Mouse (Mus musculus): Measurements from ENCODE around the gene Dnaic1. TPM values are rescaled to one million over a fixed set of nuclear protein-coding genes. Genes with fewer than 3 reads are reported as not detected.
A peak's percentile ranks its signal among the peaks of the same experiment; 100 is the strongest.

Dnaic1 gene
- 4.3 and 4.9 TPM in 2 replicates for polyA plus RNA-seq (2015; fragmentation: Nextera tagmentation; extraction: Ambion mirVana)

DNA sequence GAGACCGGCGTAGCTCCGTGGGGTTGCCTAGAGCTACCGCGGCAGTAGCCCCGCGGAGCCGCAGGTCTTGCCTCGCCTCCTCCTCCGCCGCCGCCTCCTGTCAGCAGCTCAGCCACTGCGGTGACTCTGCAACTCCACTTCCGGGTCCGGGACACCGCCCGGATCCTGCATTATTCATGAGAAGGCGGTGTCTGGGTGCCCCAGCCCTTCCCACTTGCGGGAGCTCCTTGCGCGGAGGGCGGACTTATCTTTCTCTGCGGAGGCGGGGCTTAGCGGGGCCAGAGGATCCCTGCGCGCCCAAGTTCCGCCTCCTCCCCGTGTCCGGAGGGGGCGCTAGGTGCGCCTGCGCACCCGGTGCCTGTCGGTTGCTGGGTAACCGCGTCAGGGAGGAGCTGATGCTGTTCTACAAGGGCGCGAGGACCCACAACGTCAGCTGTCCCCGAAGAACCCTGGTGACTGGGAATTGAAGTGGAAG is at the start of gene Dnaic1, which contains the start of gene Fam219a:
Gene Dnaic1, plus strand, starts transcription at position 365 of the 475 bp plus-strand sequence.
Gene Fam219a, minus strand, starts transcription at position 128 of the 475 bp plus-strand sequence.
- under 1% methylated on average over 36 of the region's 41 CpGs for whole genome bisulfite sequencing (ENCODE audit: insufficient replicate concordance)
- Histone ChIP-seq H3K4me2 (ENCODE audit: low read depth, low read length) (peak within 1 kb of the TSS; percentile 78), H3K9ac (ENCODE audit: low read depth, low read length) (peak within 1 kb of the TSS; percentile 54), H3K27me3 (ENCODE audit: control insufficient read depth, insufficient read depth, low read depth, low read length) (peaks cover 15% of the 10 kb centered on the region), H3K27ac (ENCODE audit: low read length) (no peak within 1 kb of the TSS), H3K9me3 (replicated peaks; ENCODE audit: control insufficient read depth, low read length) (no peaks in the 10 kb centered on the region), H3K36me3 (ENCODE audit: control insufficient read depth, insufficient read depth) (no peaks in the 10 kb centered on the region), H3K4me3 (ENCODE audit: low read depth, low read length) (peak within 1 kb of the TSS; percentile 63), H3K4me1 (ENCODE audit: control insufficient read depth, low read depth, low read length) (peaks cover 7% of the 10 kb centered on the region)
- ATAC-seq (ENCODE audit: low read depth), result peak; percentile 98

GRCm38 (mm10) chr4:41520641-41521040 is 48.9 kb upstream of the Dnaic1 start:
- Histone ChIP-seq H3K36me3 (ENCODE audit: control insufficient read depth, insufficient read depth) (no peaks in the 10 kb centered on the region), H3K4me2 (ENCODE audit: low read depth, low read length) (no peak overlapping the region), H3K4me3 (ENCODE audit: low read depth, low read length) (no peak overlapping the region), H3K27me3 (ENCODE audit: control insufficient read depth, insufficient read depth, low read depth, low read length) (no peaks in the 10 kb centered on the region), H3K4me1 (ENCODE audit: control insufficient read depth, low read depth, low read length) (no peaks in the 10 kb centered on the region), H3K27ac (ENCODE audit: low read length) (no peak overlapping the region), H3K9me3 (replicated peaks; ENCODE audit: control insufficient read depth, low read length) (no peaks in the 10 kb centered on the region), H3K9ac (ENCODE audit: low read depth, low read length) (no peak overlapping the region)
- no peak for ATAC-seq (ENCODE audit: low read depth)
- 38% methylated on average over 14 of the region's 14 CpGs for WGBS (ENCODE audit: insufficient replicate concordance)

DNA sequence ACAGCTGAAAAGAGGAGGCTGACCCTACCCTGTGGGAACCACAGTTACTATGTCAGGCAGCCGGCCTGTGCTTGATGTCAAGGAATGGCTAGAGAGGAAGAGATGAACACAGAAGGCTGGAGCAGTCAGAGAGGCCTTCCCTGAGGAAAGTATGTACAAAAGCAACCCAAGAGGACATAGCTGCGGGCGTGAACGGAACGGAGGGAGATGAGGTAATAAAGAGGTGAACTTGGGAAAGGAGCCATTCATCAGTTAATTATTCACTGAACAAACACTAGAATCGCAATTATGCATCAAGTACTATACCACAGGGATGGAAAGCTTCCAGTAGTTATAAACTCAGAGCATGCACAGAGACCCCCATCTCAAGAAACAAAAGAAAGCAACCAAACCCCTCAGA is 47.4 kb upstream of the Dnaic1 start:
- no peaks in the 10 kb centered on the region for H3K4me1 ChIP-seq (ENCODE audit: control insufficient read depth, low read depth, low read length)
- H3K27ac ChIP-seq (ENCODE audit: low read length), result no peak overlapping the region
- H3K27me3 ChIP-seq (ENCODE audit: control insufficient read depth, insufficient read depth, low read depth, low read length), result no peaks in the 10 kb centered on the region; the same call in 1 of the 2 replicates
- no peaks in the 10 kb centered on the region for H3K36me3 ChIP-seq (ENCODE audit: control insufficient read depth, insufficient read depth)
- no peak overlapping the region for H3K4me3 ChIP-seq (ENCODE audit: low read depth, low read length)
- no peak overlapping the region for H3K9ac ChIP-seq (ENCODE audit: low read depth, low read length)
- no peaks in the 10 kb centered on the region for H3K9me3 ChIP-seq (replicated peaks; ENCODE audit: control insufficient read depth, low read length)
- ATAC-seq (ENCODE audit: low read depth), result no peak
- 67% methylated on average over 6 of the region's 6 CpGs for WGBS (ENCODE audit: insufficient replicate concordance)
- H3K4me2 ChIP-seq (ENCODE audit: low read depth, low read length), result no peak overlapping the region

- Histone ChIP-seq H3K27me3 (ENCODE audit: control insufficient read depth, insufficient read depth, low read depth, low read length) (no peaks in the 10 kb centered on the region; the same call in 1 of the 2 replicates), H3K9me3 (replicated peaks; ENCODE audit: control insufficient read depth, low read length) (no peaks in the 10 kb centered on the region), H3K4me3 (ENCODE audit: low read depth, low read length) (no peak overlapping the region), H3K4me1 (ENCODE audit: control insufficient read depth, low read depth, low read length) (no peaks in the 10 kb centered on the region), H3K4me2 (ENCODE audit: low read depth, low read length) (no peak overlapping the region), H3K9ac (ENCODE audit: low read depth, low read length) (no peak overlapping the region), H3K27ac (ENCODE audit: low read length) (no peak overlapping the region), H3K36me3 (ENCODE audit: control insufficient read depth, insufficient read depth) (no peaks in the 10 kb centered on the region)
- ATAC-seq (ENCODE audit: low read depth), result no peak
- 40% methylated on average over 5 of the region's 5 CpGs for WGBS (ENCODE audit: insufficient replicate concordance)
Measured at GRCm38 (mm10) chr4:41522788-41523187, 46.8 kb upstream of the Dnaic1 start.

DNA sequence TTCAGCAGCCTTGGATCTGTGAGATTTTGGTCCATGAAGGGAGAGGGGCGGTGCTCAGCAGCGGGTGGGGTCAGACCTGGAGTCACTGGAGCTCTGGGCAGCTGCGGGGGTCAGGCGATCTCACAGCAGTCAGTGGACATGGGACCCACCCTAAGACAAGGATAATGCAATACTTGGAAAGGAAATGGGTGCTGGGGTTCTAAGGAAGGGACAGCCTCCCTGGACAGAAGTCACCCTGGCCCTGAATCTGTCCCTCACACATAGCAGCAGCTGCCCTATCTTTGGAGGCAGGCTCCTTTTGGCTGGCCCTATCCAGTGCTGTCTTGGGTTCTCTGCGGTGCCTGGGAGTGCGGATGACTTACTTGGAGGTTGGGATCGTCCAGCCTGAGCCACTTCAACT is 45.7 kb upstream of the Dnaic1 start:
- Histone ChIP-seq H3K9me3 (replicated peaks; ENCODE audit: control insufficient read depth, low read length) (no peaks in the 10 kb centered on the region), H3K9ac (ENCODE audit: low read depth, low read length) (no peak overlapping the region), H3K36me3 (ENCODE audit: control insufficient read depth, insufficient read depth) (no peaks in the 10 kb centered on the region), H3K27ac (ENCODE audit: low read length) (no peak overlapping the region), H3K27me3 (ENCODE audit: control insufficient read depth, insufficient read depth, low read depth, low read length) (no peaks in the 10 kb centered on the region; the same call in 1 of the 2 replicates), H3K4me2 (ENCODE audit: low read depth, low read length) (no peak overlapping the region), H3K4me1 (ENCODE audit: control insufficient read depth, low read depth, low read length) (no peaks in the 10 kb centered on the region), H3K4me3 (ENCODE audit: low read depth, low read length) (no peak overlapping the region)
- 59% methylated on average over 7 of the region's 7 CpGs for WGBS (ENCODE audit: insufficient replicate concordance)
- no peak for ATAC-seq (ENCODE audit: low read depth)

DNA sequence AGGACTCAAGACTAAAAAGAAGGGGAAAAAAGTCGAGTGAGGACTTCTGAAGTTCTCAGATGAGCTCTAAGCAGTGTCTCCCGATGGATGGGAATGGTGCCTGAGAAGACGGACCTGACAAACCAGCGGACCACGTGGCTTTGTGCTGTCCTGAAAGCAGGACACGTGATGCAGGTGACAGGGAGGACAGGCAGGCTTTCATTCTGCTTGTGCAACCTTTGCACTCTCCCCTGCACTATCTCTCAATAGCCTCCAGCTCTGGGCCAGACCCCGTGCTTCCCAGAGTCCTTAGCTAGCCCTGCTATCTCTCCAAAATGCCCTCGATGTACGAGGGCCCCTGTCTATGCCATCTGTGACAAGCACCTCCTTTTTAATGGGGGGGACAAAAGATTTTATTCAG is 44.7 kb upstream of the Dnaic1 start:
- no peaks in the 10 kb centered on the region for H3K4me1 ChIP-seq (ENCODE audit: control insufficient read depth, low read depth, low read length)
- H3K36me3 ChIP-seq (ENCODE audit: control insufficient read depth, insufficient read depth), result no peaks in the 10 kb centered on the region
- H3K9ac ChIP-seq (ENCODE audit: low read depth, low read length), result no peak overlapping the region
- no peak overlapping the region for H3K4me3 ChIP-seq (ENCODE audit: low read depth, low read length)
- H3K9me3 ChIP-seq (replicated peaks; ENCODE audit: control insufficient read depth, low read length), result no peaks in the 10 kb centered on the region
- 53% methylated on average over 9 of the region's 9 CpGs for WGBS (ENCODE audit: insufficient replicate concordance)
- no peaks in the 10 kb centered on the region; the same call in 1 of the 2 replicates for H3K27me3 ChIP-seq (ENCODE audit: control insufficient read depth, insufficient read depth, low read depth, low read length)
- H3K27ac ChIP-seq (ENCODE audit: low read length), result no peak overlapping the region
- no peak overlapping the region for H3K4me2 ChIP-seq (ENCODE audit: low read depth, low read length)
- peak; percentile 75 for ATAC-seq (ENCODE audit: low read depth)

GRCm38 (mm10) chr4:41526553-41526952 is 43.0 kb upstream of the Dnaic1 start:
- H3K9ac ChIP-seq (ENCODE audit: low read depth, low read length), result no peak overlapping the region
- no peak for ATAC-seq (ENCODE audit: low read depth)
- H3K4me1 ChIP-seq (ENCODE audit: control insufficient read depth, low read depth, low read length), result no peaks in the 10 kb centered on the region
- no peaks in the 10 kb centered on the region; the same call in 1 of the 2 replicates for H3K27me3 ChIP-seq (ENCODE audit: control insufficient read depth, insufficient read depth, low read depth, low read length)
- H3K4me2 ChIP-seq (ENCODE audit: low read depth, low read length), result no peak overlapping the region
- no peaks in the 10 kb centered on the region for H3K36me3 ChIP-seq (ENCODE audit: control insufficient read depth, insufficient read depth)
- WGBS (ENCODE audit: insufficient replicate concordance), result 54% methylated on average over 7 of the region's 7 CpGs
- H3K9me3 ChIP-seq (replicated peaks; ENCODE audit: control insufficient read depth, low read length), result no peaks in the 10 kb centered on the region
- H3K27ac ChIP-seq (ENCODE audit: low read length), result no peak overlapping the region
- no peak overlapping the region for H3K4me3 ChIP-seq (ENCODE audit: low read depth, low read length)

- H3K27ac ChIP-seq (ENCODE audit: low read length), result no peak overlapping the region
- H3K4me3 ChIP-seq (ENCODE audit: low read depth, low read length), result no peak overlapping the region
- no peaks in the 10 kb centered on the region for H3K9me3 ChIP-seq (replicated peaks; ENCODE audit: control insufficient read depth, low read length)
- no peak overlapping the region for H3K4me2 ChIP-seq (ENCODE audit: low read depth, low read length)
- WGBS (ENCODE audit: insufficient replicate concordance), result 56% methylated on average over 13 of the region's 13 CpGs
- no peaks in the 10 kb centered on the region for H3K36me3 ChIP-seq (ENCODE audit: control insufficient read depth, insufficient read depth)
- no peaks in the 10 kb centered on the region; the same call in 1 of the 2 replicates for H3K27me3 ChIP-seq (ENCODE audit: control insufficient read depth, insufficient read depth, low read depth, low read length)
- no peak overlapping the region for H3K9ac ChIP-seq (ENCODE audit: low read depth, low read length)
- no peak for ATAC-seq (ENCODE audit: low read depth)
- no peaks in the 10 kb centered on the region for H3K4me1 ChIP-seq (ENCODE audit: control insufficient read depth, low read depth, low read length)
Measured at GRCm38 (mm10) chr4:41527076-41527475, 42.5 kb upstream of the Dnaic1 start.

DNA sequence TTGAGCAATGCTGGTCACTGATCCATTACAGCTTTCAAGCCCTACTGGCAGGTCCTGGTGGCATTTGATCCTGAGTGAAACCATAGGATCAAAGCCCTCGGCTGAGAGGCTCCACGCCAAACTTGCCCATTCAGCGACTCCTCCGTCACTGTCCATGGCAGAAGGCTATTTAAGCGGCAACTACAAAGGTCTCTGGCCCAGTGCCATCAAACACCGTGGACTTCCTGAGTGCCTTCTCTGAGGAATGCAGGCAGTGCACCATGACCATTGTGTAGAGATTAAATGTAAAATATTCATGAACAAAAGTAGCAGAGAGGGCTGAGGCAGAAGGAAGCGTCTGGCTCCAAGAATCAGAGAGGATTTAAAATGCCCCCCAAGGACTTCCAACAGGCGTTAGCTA is 41.6 kb upstream of the Dnaic1 start:
- 46% methylated on average over 8 of the region's 8 CpGs for WGBS (ENCODE audit: insufficient replicate concordance)
- no peaks in the 10 kb centered on the region for H3K4me1 ChIP-seq (ENCODE audit: control insufficient read depth, low read depth, low read length)
- ATAC-seq (ENCODE audit: low read depth), result no peak

More for the DNA sequence above, 41.6 kb upstream of the Dnaic1 start:
- no peak overlapping the region for H3K27ac ChIP-seq (ENCODE audit: low read length)
- no peak overlapping the region for H3K4me3 ChIP-seq (ENCODE audit: low read depth, low read length)
- no peak overlapping the region for H3K4me2 ChIP-seq (ENCODE audit: low read depth, low read length)
- H3K9me3 ChIP-seq (replicated peaks; ENCODE audit: control insufficient read depth, low read length), result no peaks in the 10 kb centered on the region
- no peaks in the 10 kb centered on the region; the same call in 1 of the 2 replicates for H3K27me3 ChIP-seq (ENCODE audit: control insufficient read depth, insufficient read depth, low read depth, low read length)
- no peak overlapping the region for H3K9ac ChIP-seq (ENCODE audit: low read depth, low read length)
- H3K36me3 ChIP-seq (ENCODE audit: control insufficient read depth, insufficient read depth), result no peaks in the 10 kb centered on the region
